In genomic region chr17:15530141-15530540, GRCm38 (mm10) we compare ENCODE assay signal across 10 mouse cellular contexts. TPM values are rescaled to one million over a fixed set of nuclear protein-coding genes. Genes with fewer than 3 reads are reported as not detected.
DNase-seq lines count a peak whose midpoint lies in the region; ATAC-seq and TF ChIP-seq lines count a peak whose summit lies in the region.
"Had no signal": no experiment of that assay in that cellular context is flagged by ENCODE, and none has a peak within 500 bp of the region (broad histone marks: within the 10 kb centered on the region; RNA-seq: fewer than 3 reads in every experiment).

No protein-coding gene starts in this region.

- H3K4me3 ChIP-seq in heart, embryonic 13.5 days = no peak overlapping the region
- no peak overlapping the region for H3K4me3 ChIP-seq in embryonic facial prominence, embryonic 11.5 days (ENCODE audit: low read depth, low read length)
- no peak overlapping the region for H3K4me3 ChIP-seq in liver, postnatal 0 days (ENCODE audit: low read depth, low read length)
- H3K4me3 ChIP-seq: embryonic facial prominence, embryonic 12.5 days; myocyte had no signal

- no peak overlapping the region for H3K27ac ChIP-seq in heart, embryonic 13.5 days (replicated peaks)
- H3K27ac ChIP-seq in embryonic facial prominence, embryonic 11.5 days (replicated peaks; ENCODE audit: low read depth, low read length) = no peak overlapping the region
- no peak overlapping the region for H3K27ac ChIP-seq in liver, postnatal 0 days (ENCODE audit: low read depth)
- H3K27ac ChIP-seq: embryonic facial prominence, embryonic 12.5 days had no signal

- peaks cover 5% of the 10 kb centered on the region for H3K36me3 ChIP-seq in heart, embryonic 13.5 days
- no peaks in the 10 kb centered on the region for H3K36me3 ChIP-seq in embryonic facial prominence, embryonic 11.5 days (replicated peaks; ENCODE audit: control insufficient read depth, insufficient read depth, low read depth, low read length)
- H3K36me3 ChIP-seq in liver, postnatal 0 days (replicated peaks; ENCODE audit: insufficient read depth, low read length) = peaks cover 2% of the 10 kb centered on the region; the same call in 1 of the 2 replicates
- H3K36me3 ChIP-seq: embryonic facial prominence, embryonic 12.5 days had no signal

- no peak overlapping the region for H3K4me2 ChIP-seq in heart, embryonic 13.5 days
- H3K4me2 ChIP-seq in embryonic facial prominence, embryonic 11.5 days (ENCODE audit: low read depth, low read length) = no peak overlapping the region
- H3K4me2 ChIP-seq in liver, postnatal 0 days (ENCODE audit: low read depth, low read length) = no peak overlapping the region
- H3K4me2 ChIP-seq: embryonic facial prominence, embryonic 12.5 days had no signal

- H3K9ac ChIP-seq in heart, embryonic 13.5 days = 0 out of 2 replicates have a peak overlapping the region, but pooled peaks have one; percentile 7
- H3K9ac ChIP-seq in embryonic facial prominence, embryonic 11.5 days (replicated peaks; ENCODE audit: low read length) = no peak overlapping the region
- no peak overlapping the region for H3K9ac ChIP-seq in liver, postnatal 0 days (replicated peaks)
- H3K9ac ChIP-seq: embryonic facial prominence, embryonic 12.5 days had no signal

- H3K27me3 ChIP-seq in heart, embryonic 13.5 days (replicated peaks) = peaks cover 8% of the 10 kb centered on the region
- no peaks in the 10 kb centered on the region for H3K27me3 ChIP-seq in embryonic facial prominence, embryonic 11.5 days (ENCODE audit: control insufficient read depth, insufficient read depth, low read length)
- H3K27me3 ChIP-seq in liver, postnatal 0 days (ENCODE audit: insufficient read depth, low read length) = peaks cover 1% of the 10 kb centered on the region; the same call in 1 of the 2 replicates

- no peak for DNase-seq in heart, postnatal 25 days (ENCODE audit: low spot score)
- DNase-seq in B cell, adult 2 months = peak; percentile 58 to 68
- peak; percentile 37 for DNase-seq in Muller cell, postnatal 12 days (ENCODE audit: inconsistent ontology term)
- DNase-seq in embryonic facial prominence, embryonic 11.5 days (ENCODE audit: low spot score) = peak; percentile 73
- peak; percentile 33 for DNase-seq in liver, postnatal 0 days
- peak; percentile 42 for DNase-seq in telencephalon, adult 2 months (ENCODE audit: low read depth, low spot score)
- DNase-seq in ovary, postnatal 10 days (ENCODE audit: low spot score) = no peak

- TF ChIP-seq CTCF in liver, postnatal 0 days (IDR thresholded peaks at IDR 0.05; ENCODE audit: low read depth) = peak; percentile 51

- intact Hi-C loops in heart, postnatal 25 days (cut with DNase I) = no loop called here

- no peak for ATAC-seq in heart, embryonic 13.5 days (ENCODE audit: extremely low read depth, insufficient number of reproducible peaks, low FRiP score, low TSS enrichment)
- ATAC-seq in embryonic facial prominence, embryonic 11.5 days (replicated peaks; ENCODE audit: insufficient number of reproducible peaks, low FRiP score, low TSS enrichment, low read depth) = no peak
- ATAC-seq in liver, postnatal 0 days = no peak

- no peak for TF ChIP-seq EP300 in liver, postnatal 0 days (IDR thresholded peaks at IDR 0.05; ENCODE audit: low read depth)

- H3K9me3 ChIP-seq in heart, embryonic 13.5 days = no peaks in the 10 kb centered on the region
- H3K9me3 ChIP-seq in embryonic facial prominence, embryonic 11.5 days (replicated peaks; ENCODE audit: control insufficient read depth, low read length) = no peaks in the 10 kb centered on the region
- H3K9me3 ChIP-seq in liver, postnatal 0 days (ENCODE audit: low read length) = no peaks in the 10 kb centered on the region
- H3K9me3 ChIP-seq: embryonic facial prominence, embryonic 12.5 days had no signal

- 12% methylated on average over 5 of the region's 5 CpGs for WGBS in heart, embryonic 13.5 days
- WGBS in embryonic facial prominence, embryonic 11.5 days = 8% methylated on average over 5 of the region's 5 CpGs
- WGBS in liver, postnatal 0 days (ENCODE audit: insufficient replicate concordance) = 28% methylated on average over 5 of the region's 5 CpGs

- H3K4me1 ChIP-seq in heart, embryonic 13.5 days = peaks cover 18% of the 10 kb centered on the region
- no peaks in the 10 kb centered on the region; the same call in 1 of the 2 replicates for H3K4me1 ChIP-seq in embryonic facial prominence, embryonic 11.5 days (ENCODE audit: control insufficient read depth, insufficient read depth, low read length)
- H3K4me1 ChIP-seq in liver, postnatal 0 days (ENCODE audit: insufficient read depth) = peaks cover 15% of the 10 kb centered on the region

RNA-seq across cellular contexts. Expression of gene Pdcd2, which starts 3.0 kb away (rescaled TPM):
- polyA plus RNA-seq in heart, embryonic 13.5 days (2015; fragmentation: Nextera tagmentation; extraction: Ambion mirVana) = 27.7 and 34.7 TPM in 2 replicates
- total RNA-seq in heart, postnatal 25 days (2021) = 10 to 100 TPM; 16.1 to 16.9 TPM
- 57.2 and 64.2 TPM in 2 replicates for polyA plus RNA-seq in embryonic facial prominence, embryonic 11.5 days (2014; fragmentation: Nextera tagmentation; extraction: Ambion mirVana)
- 25.4 and 28.5 TPM in 2 replicates for polyA plus RNA-seq in liver, postnatal 0 days (2015; fragmentation: Nextera tagmentation; extraction: Ambion mirVana)

RNA-seq across cellular contexts. Expression of gene Tbp, which starts 30.5 kb away (rescaled TPM):
- 24.7 and 28.0 TPM in 2 replicates for polyA plus RNA-seq in heart, embryonic 13.5 days (2015; fragmentation: Nextera tagmentation; extraction: Ambion mirVana)
- total RNA-seq in heart, postnatal 25 days (2021) = 10 to 100 TPM in 1 of 2 experiments, 1 to 10 TPM in 1; 9.3 to 11.2 TPM
- 64.0 and 68.1 TPM in 2 replicates for polyA plus RNA-seq in embryonic facial prominence, embryonic 11.5 days (2014; fragmentation: Nextera tagmentation; extraction: Ambion mirVana)
- polyA plus RNA-seq in liver, postnatal 0 days (2015; fragmentation: Nextera tagmentation; extraction: Ambion mirVana) = 12.2 and 12.3 TPM in 2 replicates

RNA-seq across cellular contexts. Expression of gene Psmb1, which starts 30.6 kb away (rescaled TPM):
- polyA plus RNA-seq in heart, embryonic 13.5 days (2015; fragmentation: Nextera tagmentation; extraction: Ambion mirVana) = 194 and 219 TPM in 2 replicates
- 100 to 1,000 TPM; 112 to 120 TPM for total RNA-seq in heart, postnatal 25 days (2021)
- 283 and 286 TPM in 2 replicates for polyA plus RNA-seq in embryonic facial prominence, embryonic 11.5 days (2014; fragmentation: Nextera tagmentation; extraction: Ambion mirVana)
- polyA plus RNA-seq in liver, postnatal 0 days (2015; fragmentation: Nextera tagmentation; extraction: Ambion mirVana) = 133 and 134 TPM in 2 replicates

RNA-seq across cellular contexts. Expression of gene Prdm9, which starts 34.0 kb away (rescaled TPM):
- polyA plus RNA-seq in heart, embryonic 13.5 days (2015; fragmentation: Nextera tagmentation; extraction: Ambion mirVana) = 1.2 and 1.7 TPM in 2 replicates
- 1 to 10 TPM; 2.4 to 2.6 TPM for total RNA-seq in heart, postnatal 25 days (2021)
- polyA plus RNA-seq in embryonic facial prominence, embryonic 11.5 days (2014; fragmentation: Nextera tagmentation; extraction: Ambion mirVana) = 0.81 and 0.94 TPM in 2 replicates
- polyA plus RNA-seq in liver, postnatal 0 days (2015; fragmentation: Nextera tagmentation; extraction: Ambion mirVana) = 1.2 and 1.4 TPM in 2 replicates

Comparison
In these comparisons a context has a peak if more than half of its experiments do, and no peak if none do; other contexts are left out.
1. DNase-seq: peak in B cell, adult 2 months (2 of 2), Muller cell, postnatal 12 days (single experiment), embryonic facial prominence, embryonic 11.5 days (single experiment), liver, postnatal 0 days (single experiment) and telencephalon, adult 2 months (single experiment); none in heart, postnatal 25 days (single experiment) and ovary, postnatal 10 days (single experiment).